In genomic region chr7:89843121-89843520, GRCm38 (mm10) we compare ENCODE assay signal across 15 mouse cellular contexts.
DNase-seq lines count a peak whose midpoint lies in the region; ATAC-seq and TF ChIP-seq lines count a peak whose summit lies in the region.
"Had no signal": no experiment of that assay in that cellular context is flagged by ENCODE, and none has a peak within 500 bp of the region (broad histone marks: within the 10 kb centered on the region; RNA-seq: fewer than 3 reads in every experiment).

No protein-coding gene starts in this region.

- in situ Hi-C loops in CH12.LX (cut with MboI; ENCODE audit: low pct_ligation_motif_present, low pct_unique_long_range_greater_than_20kb, low sequenced_read_pairs): loop anchor here (10.0 to 25.0 kb wide), 2 partner anchors 181 to 328 kb away; no protein-coding TSS in a partner anchor

- peak; percentile 64 for DNase-seq in heart, adult 11 months
- no peak for DNase-seq in CH12.LX (ENCODE audit: extremely low read depth)
- DNase-seq in T-cell, adult 2 months (ENCODE audit: low spot score): no peak
- DNase-seq in kidney, adult 2 months: no peak
- DNase-seq in layer of hippocampus, adult 11-12 months (ENCODE audit: low spot score): no peak
- DNase-seq: gastrocnemius, postnatal 36 days; heart, adult 2 months had no signal

- H3K9ac ChIP-seq in heart, embryonic 12.5 days: no peak overlapping the region
- H3K9ac ChIP-seq in CH12.LX (ENCODE audit: insufficient read depth, low read depth): peak overlapping the region; percentile 40
- H3K9ac ChIP-seq: embryonic facial prominence, embryonic 12.5 days; forebrain, embryonic 15.5 days; hindbrain, embryonic 14.5 days had no signal

- H3K27me3 ChIP-seq in heart, embryonic 12.5 days (replicated peaks): no peaks in the 10 kb centered on the region
- no peaks in the 10 kb centered on the region for H3K27me3 ChIP-seq in CH12.LX (replicated peaks)
- H3K27me3 ChIP-seq in kidney, adult 2 months (replicated peaks; ENCODE audit: control insufficient read depth, insufficient read depth, low read length): no peaks in the 10 kb centered on the region
- H3K27me3 ChIP-seq: embryonic facial prominence, embryonic 12.5 days; forebrain, embryonic 15.5 days had no signal

- no peaks in the 10 kb centered on the region for H3K36me3 ChIP-seq in heart, embryonic 12.5 days
- H3K36me3 ChIP-seq in CH12.LX (replicated peaks in 1 of 2; ENCODE audit: control insufficient read depth in 1 of 2, insufficient read depth in 1 of 2, low read length in 1 of 2): no peaks in the 10 kb centered on the region
- no peaks in the 10 kb centered on the region for H3K36me3 ChIP-seq in kidney, adult 2 months (ENCODE audit: control insufficient read depth, insufficient read depth, low read length)
- H3K36me3 ChIP-seq: embryonic facial prominence, embryonic 12.5 days; forebrain, embryonic 15.5 days; hindbrain, embryonic 10.5 days had no signal

- no peak for TF ChIP-seq CTCF in CH12.LX (conservative IDR thresholded peaks at IDR 0.05 in 1 of 2, IDR thresholded peaks at IDR 0.05 in 1 of 2; ENCODE audit: low read depth in 2 of 2, low read length in 2 of 2)
- no peak for TF ChIP-seq CTCF in kidney, adult 2 months (conservative IDR thresholded peaks at IDR 0.05; ENCODE audit: insufficient read depth, insufficient read length, low read depth, low read length)

- WGBS in heart, embryonic 12.5 days: 59% methylated on average over 6 of the region's 6 CpGs
- WGBS in kidney, adult 2 months: 62% methylated on average over 6 of the region's 6 CpGs

- no peaks in the 10 kb centered on the region for H3K4me1 ChIP-seq in heart, embryonic 12.5 days (replicated peaks)
- peaks cover 7 to 16% of the 10 kb centered on the region in 2 experiments for H3K4me1 ChIP-seq in CH12.LX (ENCODE audit: control insufficient read depth in 1 of 2, insufficient read depth in 2 of 2)
- H3K4me1 ChIP-seq in kidney, adult 2 months (ENCODE audit: control insufficient read depth, insufficient read depth, low read length): no peaks in the 10 kb centered on the region
- H3K4me1 ChIP-seq: embryonic facial prominence, embryonic 12.5 days; forebrain, embryonic 15.5 days had no signal

- no peak for TF ChIP-seq POLR2A in CH12.LX (IDR thresholded peaks at IDR 0.05; ENCODE audit: low read depth, low read length)
- no peak for TF ChIP-seq POLR2A in kidney, adult 2 months (IDR thresholded peaks at IDR 0.05; ENCODE audit: low read depth, low read length)

- no peak for TF ChIP-seq EP300 in CH12.LX (IDR thresholded peaks at IDR 0.05; ENCODE audit: low read length)

- H3K9me3 ChIP-seq in heart, embryonic 12.5 days (replicated peaks): no peaks in the 10 kb centered on the region
- no peaks in the 10 kb centered on the region for H3K9me3 ChIP-seq in CH12.LX (replicated peaks; ENCODE audit: low read length)
- H3K9me3 ChIP-seq: embryonic facial prominence, embryonic 12.5 days; forebrain, embryonic 15.5 days; hindbrain, embryonic 10.5 days had no signal

- dilution Hi-C loops in CH12.LX (cut with MboI; ENCODE audit: extremely low pct_ligation_motif_present, extremely low pct_unique_long_range_greater_than_20kb, low sequenced_read_pairs): no loop called here

- no peak for ATAC-seq in heart, embryonic 12.5 days (ENCODE audit: insufficient number of reproducible peaks, low FRiP score)
- ATAC-seq in granulocyte monocyte progenitor cell, adult 5-6 weeks (replicated peaks; ENCODE audit: poor library complexity, severe bottlenecking): peak; percentile 17; the same call in 1 of the 2 replicates
- ATAC-seq: intestine, embryonic 16.5 days had no signal

- no peak overlapping the region for H3K4me3 ChIP-seq in heart, embryonic 12.5 days
- peak overlapping the region in 2 of 3 experiments; percentile 28 to 41 for H3K4me3 ChIP-seq in CH12.LX (replicated peaks in 1 of 3; ENCODE audit: low read depth in 2 of 3, low read length in 2 of 3, poor library complexity in 1 of 3)
- H3K4me3 ChIP-seq in kidney, adult 2 months (ENCODE audit: insufficient read depth, low read depth, low read length): no peak overlapping the region
- H3K4me3 ChIP-seq: embryonic facial prominence, embryonic 12.5 days; forebrain, embryonic 15.5 days; heart, adult 2 months; hindbrain, embryonic 10.5 days had no signal

- H3K79me2 ChIP-seq in CH12.LX (replicated peaks; ENCODE audit: control insufficient read depth, extremely low read depth, insufficient read depth, poor library complexity, severe bottlenecking): no peaks in the 10 kb centered on the region

- H3K4me2 ChIP-seq in heart, embryonic 12.5 days: no peak overlapping the region
- H3K4me2 ChIP-seq in CH12.LX (ENCODE audit: insufficient read depth, low read depth, poor library complexity, severe bottlenecking): peak overlapping the region; percentile 90
- H3K4me2 ChIP-seq: embryonic facial prominence, embryonic 12.5 days; forebrain, embryonic 15.5 days; heart, embryonic 11.5 days; hindbrain, embryonic 14.5 days had no signal

- H3K27ac ChIP-seq in heart, embryonic 12.5 days (ENCODE audit: poor library complexity, severe bottlenecking): no peak overlapping the region
- no peak overlapping the region for H3K27ac ChIP-seq in CH12.LX (ENCODE audit: insufficient read depth, low read depth)
- no peak overlapping the region for H3K27ac ChIP-seq in kidney, adult 2 months (ENCODE audit: insufficient read depth, low read depth, low read length)
- H3K27ac ChIP-seq: embryonic facial prominence, embryonic 12.5 days; forebrain, embryonic 15.5 days; heart, adult 2 months; hindbrain, embryonic 10.5 days; hindbrain, embryonic 14.5 days had no signal

- TF ChIP-seq RAD21 in CH12.LX (IDR thresholded peaks at IDR 0.05; ENCODE audit: low read depth, low read length): no peak

TF ChIP-seq in CH12.LX, 34 proteins besides CTCF, POLR2A, EP300 and RAD21:
- TF ChIP-seq ZNF384 (IDR thresholded peaks at IDR 0.05; ENCODE audit: low read depth, low read length) (peak; percentile 74), TCF12 (IDR thresholded peaks at IDR 0.05; ENCODE audit: low read depth, low read length) (no peak)

Comparison
In these comparisons a context has a peak if more than half of its experiments do, and no peak if none do; other contexts are left out.
1. H3K4me3 ChIP-seq: peak in CH12.LX (2 of 3); none in heart, embryonic 12.5 days (single experiment) and kidney, adult 2 months (single experiment).